In genomic region chr15:62074735-62075134, GRCm38 (mm10) we compare ENCODE assay signal across 20 mouse cellular contexts.
"Had no signal": no experiment of that assay in that cellular context is flagged by ENCODE, and none has a peak within 500 bp of the region (broad histone marks: within the 10 kb centered on the region; RNA-seq: fewer than 3 reads in every experiment).

No protein-coding gene starts in this region.

- DNase-seq: kidney, adult 18-20 months; kidney, postnatal 25 days; layer of hippocampus, adult 9-11 months; liver; lung, adult 18-20 months; lung, postnatal 10 days; lung, postnatal 36 days; thymus, adult 18-20 months; thymus, postnatal 36 days had no signal

- H3K27ac ChIP-seq: kidney, postnatal 0 days; layer of hippocampus, adult 2 months; limb, embryonic 12.5 days; liver, embryonic 12.5 days; liver, embryonic 15.5 days; lung, embryonic 15.5 days; midbrain, embryonic 10.5 days; midbrain, embryonic 13.5 days had no signal

- H3K36me3 ChIP-seq: limb, embryonic 12.5 days; liver, embryonic 15.5 days; lung, embryonic 15.5 days; midbrain, embryonic 10.5 days; midbrain, embryonic 13.5 days had no signal

- H3K9me3 ChIP-seq: limb, embryonic 12.5 days; liver, embryonic 12.5 days; liver, embryonic 15.5 days; lung, embryonic 15.5 days; megakaryocyte, embryonic 14.5 days; midbrain, embryonic 10.5 days; midbrain, embryonic 13.5 days had no signal

- H3K4me1 ChIP-seq: limb, embryonic 12.5 days; midbrain, embryonic 13.5 days had no signal

- H3K27me3 ChIP-seq: limb, embryonic 12.5 days; liver, embryonic 12.5 days; liver, embryonic 15.5 days; lung, embryonic 15.5 days; megakaryocyte, embryonic 14.5 days; midbrain, embryonic 13.5 days had no signal

- ATAC-seq: inflammation-experienced regulatory T-cells, adult 6 months; intestine, embryonic 16.5 days; liver, embryonic 12.5 days; midbrain, embryonic 13.5 days had no signal

- H3K4me2 ChIP-seq: limb, embryonic 12.5 days; liver, embryonic 12.5 days; liver, embryonic 15.5 days; lung, embryonic 15.5 days; midbrain, embryonic 13.5 days had no signal

- H3K9ac ChIP-seq: limb, embryonic 12.5 days; liver, embryonic 12.5 days; liver, embryonic 15.5 days; lung, embryonic 15.5 days; midbrain, embryonic 13.5 days had no signal

- H3K4me3 ChIP-seq: layer of hippocampus, adult 2 months; limb, embryonic 12.5 days; liver, embryonic 12.5 days; liver, embryonic 15.5 days; lung, embryonic 15.5 days; megakaryocyte, embryonic 14.5 days; midbrain, embryonic 10.5 days; midbrain, embryonic 13.5 days had no signal
